Mouse (Mus musculus): Measurements from ENCODE around the gene Vmn1r158. TPM values are rescaled to one million over a fixed set of nuclear protein-coding genes. Genes with fewer than 3 reads are reported as not detected.
"Not testable (repeated sequence)": the region's sequence is repeated elsewhere in the genome, so short reads cannot be mapped to it uniquely, and the experiment has no call there.

Gene Vmn1r158
- polyA plus RNA-seq (2016; fragmentation: Nextera tagmentation; extraction: Ambion mirVana), result not detected in 2 replicates

DNA sequence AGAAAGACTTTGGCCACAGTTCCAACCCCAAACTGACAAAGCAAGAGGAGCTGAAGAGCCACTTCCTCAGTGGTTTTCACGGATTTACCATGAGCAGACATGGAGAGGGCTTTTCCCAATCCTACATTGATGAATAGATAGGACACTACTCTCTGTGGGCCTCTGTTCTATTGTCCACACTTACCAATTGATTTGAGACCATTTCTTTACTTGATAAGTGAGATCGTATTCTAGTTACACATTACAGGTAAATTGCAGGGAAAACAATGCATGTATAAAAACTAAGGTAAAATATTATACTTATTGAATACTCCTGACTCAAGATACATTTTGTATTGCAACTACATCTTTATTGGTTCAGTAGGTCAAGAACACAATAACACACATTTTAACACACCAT, at the start of gene Vmn1r158:
Gene Vmn1r158, minus strand, starts transcription at position 101 of the 400 bp plus-strand sequence.
- H3K36me3 ChIP-seq; H3K27me3 ChIP-seq; H3K9ac ChIP-seq; H3K4me2 ChIP-seq (replicated peaks); H3K27ac ChIP-seq; H3K4me1 ChIP-seq; H3K4me3 ChIP-seq; ATAC-seq (ENCODE audit: insufficient number of reproducible peaks, insufficient read depth, low FRiP score, low TSS enrichment): not testable (repeated sequence)
- peaks cover 15% of the 10 kb centered on the region; the same call in 1 of the 2 replicates for H3K9me3 ChIP-seq
- WGBS, result 53% methylated on average over 2 of the region's 2 CpGs

DNA sequence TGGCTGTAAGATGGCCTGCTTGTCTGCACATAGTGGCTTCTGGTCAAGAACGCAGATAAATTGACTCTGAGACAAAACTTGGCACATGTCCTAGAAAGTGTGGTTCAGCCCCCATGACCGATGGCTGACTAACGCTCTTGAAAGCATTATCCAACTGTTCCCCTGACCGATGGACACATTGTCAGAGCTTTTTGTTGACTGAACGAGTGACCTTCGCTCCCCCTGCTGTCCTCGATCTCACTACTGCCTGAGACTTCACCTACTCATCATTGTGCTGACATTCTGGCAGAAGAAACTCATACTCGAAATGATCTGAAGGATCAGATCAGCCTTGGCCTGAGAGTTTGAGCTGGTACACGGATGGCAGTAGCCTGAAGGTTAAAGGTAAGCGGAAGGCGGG, 14.6 kb downstream of the Vmn1r158 start:
- not testable (repeated sequence) for H3K36me3 ChIP-seq; ATAC-seq (ENCODE audit: insufficient number of reproducible peaks, insufficient read depth, low FRiP score, low TSS enrichment); H3K4me2 ChIP-seq (replicated peaks); H3K27ac ChIP-seq; H3K4me1 ChIP-seq; H3K9ac ChIP-seq; H3K27me3 ChIP-seq; H3K9me3 ChIP-seq; H3K4me3 ChIP-seq
- 93% methylated on average over 7 of the region's 11 CpGs for WGBS

DNA sequence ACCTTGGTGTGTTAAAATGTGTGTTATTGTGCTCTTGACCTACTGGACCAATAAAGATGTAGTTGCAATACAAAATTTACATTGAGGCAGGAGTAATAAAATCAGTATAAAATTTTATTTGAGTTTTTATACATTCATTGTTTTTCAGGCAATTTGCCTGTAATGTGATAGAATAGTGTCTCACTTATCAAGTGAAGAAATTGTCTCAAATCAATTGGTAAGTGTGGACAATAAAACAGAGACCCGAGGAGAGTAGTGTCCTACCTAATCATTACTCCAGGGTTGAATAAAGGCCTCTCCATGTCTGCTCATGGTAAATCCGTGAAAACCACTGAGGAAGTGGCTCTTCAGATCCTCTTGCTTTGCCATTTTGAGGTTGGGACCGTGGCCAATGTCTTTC, 29.2 kb downstream of the Vmn1r158 start, which contains the start of gene Vmn1r157:
Gene Vmn1r157, plus strand, starts transcription at position 301 of the 400 bp plus-strand sequence.
- H3K27me3 ChIP-seq; H3K27ac ChIP-seq; H3K9ac ChIP-seq; H3K4me1 ChIP-seq; H3K4me3 ChIP-seq; H3K9me3 ChIP-seq; ATAC-seq (ENCODE audit: insufficient number of reproducible peaks, insufficient read depth, low FRiP score, low TSS enrichment); H3K36me3 ChIP-seq; H3K4me2 ChIP-seq (replicated peaks): not testable (repeated sequence)
- WGBS, result 29% methylated on average over 2 of the region's 3 CpGs

Other genes starting within 250 kb of the Vmn1r158 start
- not detected in 2 replicates for gene Gm4201, start 225.4 kb downstream of the Vmn1r158 start, polyA plus RNA-seq (2016; fragmentation: Nextera tagmentation; extraction: Ambion mirVana)
- not detected in 2 replicates for gene Gm4565, start 202.7 kb downstream of the Vmn1r158 start, polyA plus RNA-seq (2016; fragmentation: Nextera tagmentation; extraction: Ambion mirVana)
- gene Vmn1r155, start 132.8 kb downstream of the Vmn1r158 start, polyA plus RNA-seq (2016; fragmentation: Nextera tagmentation; extraction: Ambion mirVana), result not detected in 2 replicates
- not detected in 2 replicates for gene Gm8693, start 98.5 kb downstream of the Vmn1r158 start, polyA plus RNA-seq (2016; fragmentation: Nextera tagmentation; extraction: Ambion mirVana)
- gene Gm4567, start 71.1 kb downstream of the Vmn1r158 start, polyA plus RNA-seq (2016; fragmentation: Nextera tagmentation; extraction: Ambion mirVana), result not detected in 2 replicates
- gene Vmn1r157, start 29.1 kb downstream of the Vmn1r158 start, polyA plus RNA-seq (2016; fragmentation: Nextera tagmentation; extraction: Ambion mirVana), result not detected in 2 replicates
- gene Vmn1r159, start 52.8 kb upstream of the Vmn1r158 start, polyA plus RNA-seq (2016; fragmentation: Nextera tagmentation; extraction: Ambion mirVana), result not detected in 2 replicates
- gene Vmn1r160, start 80.4 kb upstream of the Vmn1r158 start, polyA plus RNA-seq (2016; fragmentation: Nextera tagmentation; extraction: Ambion mirVana), result 0.29 TPM in 1 of 2 replicates, not detected in the other
- not detected in 2 replicates for gene Gm4214, start 193.9 kb upstream of the Vmn1r158 start, polyA plus RNA-seq (2016; fragmentation: Nextera tagmentation; extraction: Ambion mirVana)
- not detected in 2 replicates for gene Gm4216, start 229.1 kb upstream of the Vmn1r158 start, polyA plus RNA-seq (2016; fragmentation: Nextera tagmentation; extraction: Ambion mirVana)